Mouse (Mus musculus) midbrain, embryonic 11.5 days (tissue): ENCODE measurements around the gene Trim80. TPM values are rescaled to one million over a fixed set of nuclear protein-coding genes. Genes with fewer than 3 reads are reported as not detected.

Source experiments
- ATAC-seq: fragments of 200-750 bp; cut with Nextera tagmentation; 2 replicates; pipeline ENCODE4 v1.8.0; 2017; ENCODE audit warnings: moderate TSS enrichment, moderate library complexity; ENCODE audit not compliant: low FRiP score
- DNase-seq: peaks from one replicate; pipeline ENCODE4 v3.0.0; 2015; ENCODE audit warnings: low spot score; ENCODE audit errors: missing footprints
- H3K27ac ChIP-seq: fragments of 300-500 bp; sonication (generic); 2 replicates; pipeline ENCODE4 v1.5.1; 2014; ENCODE audit warnings: low read depth, low read length
- H3K27me3 ChIP-seq: fragments of 300-500 bp; sonication (generic); 2 replicates; pipeline ENCODE4 v1.6.1; 2014; ENCODE audit warnings: mild to moderate bottlenecking, low read length, moderate library complexity, mixed read lengths; ENCODE audit not compliant: control insufficient read depth, insufficient read depth
- H3K36me3 ChIP-seq: fragments of 300-500 bp; sonication (generic); 2 replicates; pipeline ENCODE4 v1.6.1; 2014; ENCODE audit warnings: mild to moderate bottlenecking, low read length, moderate library complexity, mixed read lengths; ENCODE audit not compliant: control insufficient read depth, insufficient read depth
- H3K4me1 ChIP-seq: fragments of 300-500 bp; sonication (generic); 2 replicates; pipeline ENCODE4 v1.6.1; 2014; ENCODE audit warnings: low read length; ENCODE audit not compliant: control insufficient read depth, insufficient read depth
- H3K4me2 ChIP-seq: fragments of 300-500 bp; sonication (generic); 2 replicates; pipeline ENCODE4 v1.6.1; 2014; ENCODE audit warnings: mild to moderate bottlenecking, moderate library complexity
- H3K4me3 ChIP-seq: fragments of 300-500 bp; sonication (generic); 2 replicates; pipeline ENCODE4 v1.5.1; 2014; ENCODE audit warnings: low read depth, low read length
- H3K9ac ChIP-seq: fragments of 300-500 bp; sonication (generic); 2 replicates; pipeline ENCODE4 v1.6.1; 2014; ENCODE audit warnings: low read length
- H3K9me3 ChIP-seq: fragments of 300-500 bp; sonication (generic); 2 replicates; pipeline ENCODE4 v1.6.1; 2016; ENCODE audit warnings: low read length; ENCODE audit not compliant: control insufficient read depth
- WGBS: fragments of 180-500 bp; shearing (Covaris S2); extraction: QIAGEN DNeasy Blood & Tissue Kit; methylation state at CpG from one replicate; pipeline ENCODE4 v1.1.7; 2014; 5-methylcytosine and 5-hydroxymethylcytosine counted together
- polyA plus RNA-seq: library from polyadenylated mRNA; unstranded; fragments of >200 nt; fragmentation: Nextera tagmentation; extraction: Ambion mirVana; gene quantifications from 2 replicates; pipeline ENCODE4 v1.2.1, GENCODE M21; 2014

Trim80 gene
- polyA plus RNA-seq = not detected in 2 replicates

- Histone ChIP-seq H3K4me2 (no peak within 1 kb of the TSS), H3K4me1 (peaks cover 10% of the 10 kb centered on the region), H3K9ac (no peak within 1 kb of the TSS), H3K9me3 (no peaks in the 10 kb centered on the region), H3K4me3 (no peak within 1 kb of the TSS), H3K36me3 (no peaks in the 10 kb centered on the region), H3K27ac (no peak within 1 kb of the TSS), H3K27me3 (no peaks in the 10 kb centered on the region)
- 88% methylated on average over 9 of the region's 9 CpGs for WGBS
- no peak for ATAC-seq
- no peak for DNase-seq
Measured at GRCm38 (mm10) chr11:115439906-115440595, at the start of gene Trim80. TSS of gene Trim80 (plus strand) at chr11:115440545.

GRCm38 (mm10) chr11:115391358-115391757, 49.0 kb upstream of the Trim80 start:
- no peak overlapping the region for H3K4me3 ChIP-seq
- no peak for ATAC-seq
- no peaks in the 10 kb centered on the region for H3K9me3 ChIP-seq
- no peaks in the 10 kb centered on the region for H3K4me1 ChIP-seq
- H3K27ac ChIP-seq = no peak overlapping the region
- H3K36me3 ChIP-seq = peaks cover 27% of the 10 kb centered on the region
- no peak overlapping the region for H3K4me2 ChIP-seq
- DNase-seq = no peak
- no peak overlapping the region for H3K9ac ChIP-seq
- WGBS = 86% methylated on average over 7 of the region's 7 CpGs
- H3K27me3 ChIP-seq = no peaks in the 10 kb centered on the region

- Histone ChIP-seq H3K9ac (no peak overlapping the region), H3K27ac (no peak overlapping the region), H3K4me3 (no peak overlapping the region), H3K4me2 (no peak overlapping the region), H3K4me1 (no peaks in the 10 kb centered on the region), H3K9me3 (no peaks in the 10 kb centered on the region), H3K27me3 (no peaks in the 10 kb centered on the region), H3K36me3 (peaks cover 27% of the 10 kb centered on the region)
- WGBS = 68% methylated on average over 34 of the region's 34 CpGs
- DNase-seq (no peak), ATAC-seq (no peak)
Measured at GRCm38 (mm10) chr11:115393721-115394325, 46.5 kb upstream of the Trim80 start.

- H3K27ac ChIP-seq = no peak overlapping the region
- DNase-seq (no peak), ATAC-seq (no peak)
- H3K36me3 ChIP-seq = peaks cover 17% of the 10 kb centered on the region
- WGBS = 82% methylated on average over 7 of the region's 7 CpGs
- H3K4me1 ChIP-seq = no peaks in the 10 kb centered on the region; the same call in 1 of the 2 replicates
- H3K4me3 ChIP-seq = no peak overlapping the region
- no peaks in the 10 kb centered on the region for H3K27me3 ChIP-seq
- H3K4me2 ChIP-seq = no peak overlapping the region
- no peak overlapping the region for H3K9ac ChIP-seq
- no peaks in the 10 kb centered on the region for H3K9me3 ChIP-seq
Measured at GRCm38 (mm10) chr11:115398085-115398484, 42.3 kb upstream of the Trim80 start.

GRCm38 (mm10) chr11:115400126-115400525, 40.2 kb upstream of the Trim80 start:
- peaks cover 10% of the 10 kb centered on the region for H3K4me1 ChIP-seq
- no peak overlapping the region for H3K9ac ChIP-seq
- H3K36me3 ChIP-seq = no peaks in the 10 kb centered on the region
- no peak overlapping the region for H3K4me2 ChIP-seq
- ATAC-seq (no peak), DNase-seq (no peak)
- WGBS = 92% methylated on average over 3 of the region's 3 CpGs
- H3K9me3 ChIP-seq = no peaks in the 10 kb centered on the region
- H3K27ac ChIP-seq = peak overlapping the region; percentile 77; the same call in 1 of the 2 replicates
- no peak overlapping the region for H3K4me3 ChIP-seq
- H3K27me3 ChIP-seq = no peaks in the 10 kb centered on the region

GRCm38 (mm10) chr11:115400630-115401391, 39.5 kb upstream of the Trim80 start:
- WGBS = 45% methylated on average over 11 of the region's 11 CpGs
- no peaks in the 10 kb centered on the region; the same call in 1 of the 2 replicates for H3K36me3 ChIP-seq
- H3K9me3 ChIP-seq = no peaks in the 10 kb centered on the region
- no peak for DNase-seq
- peaks cover 11% of the 10 kb centered on the region for H3K4me1 ChIP-seq
- H3K27ac ChIP-seq = peak overlapping the region; percentile 77
- H3K4me2 ChIP-seq = peak overlapping the region; percentile 7; the same call in 1 of the 2 replicates
- no peak overlapping the region for H3K4me3 ChIP-seq
- peak; percentile 26; the same call in 1 of the 2 replicates for ATAC-seq
- H3K27me3 ChIP-seq = no peaks in the 10 kb centered on the region
- no peak overlapping the region for H3K9ac ChIP-seq

GRCm38 (mm10) chr11:115403338-115404124, 36.8 kb upstream of the Trim80 start, which contains the start of gene Mrpl58:
TSS of gene Mrpl58 (plus strand) at chr11:115403752.
- Histone ChIP-seq H3K4me3 (peak within 1 kb of the TSS; percentile 76), H3K4me1 (peaks cover 18% of the 10 kb centered on the region), H3K27me3 (no peaks in the 10 kb centered on the region), H3K9ac (peak within 1 kb of the TSS; percentile 90), H3K9me3 (no peaks in the 10 kb centered on the region), H3K27ac (peak within 1 kb of the TSS; percentile 62), H3K4me2 (peak within 1 kb of the TSS; percentile 90), H3K36me3 (peaks cover 6% of the 10 kb centered on the region)
- DNase-seq = peak; percentile 98
- WGBS = 3% methylated on average over 50 of the region's 50 CpGs
- peak; percentile 90 for ATAC-seq

- Histone ChIP-seq H3K9me3 (no peaks in the 10 kb centered on the region), H3K4me2 (no peak overlapping the region), H3K4me1 (peaks cover 40% of the 10 kb centered on the region), H3K36me3 (peaks cover 6% of the 10 kb centered on the region), H3K9ac (no peak overlapping the region), H3K27me3 (no peaks in the 10 kb centered on the region), H3K4me3 (no peak overlapping the region), H3K27ac (no peak overlapping the region)
- 96% methylated on average over 6 of the region's 6 CpGs for WGBS
- ATAC-seq = no peak
- no peak for DNase-seq
Measured at GRCm38 (mm10) chr11:115405723-115406122, 34.6 kb upstream of the Trim80 start.
